Mouse (Mus musculus) liver, embryonic 14.5 days (tissue): ENCODE data around the gene Irf1.

Source experiments
- CTCF ChIP-seq: IDR thresholded peaks from 2 replicates; pipeline ENCODE4 v1.5.1; 2016; ENCODE audit warnings: antibody characterized with exemption, low read depth, control low read depth
- EP300 ChIP-seq: IDR thresholded peaks from 2 replicates; pipeline ENCODE4 v1.6.1; 2016; ENCODE audit warnings: antibody characterized with exemption, low read depth

DNA sequence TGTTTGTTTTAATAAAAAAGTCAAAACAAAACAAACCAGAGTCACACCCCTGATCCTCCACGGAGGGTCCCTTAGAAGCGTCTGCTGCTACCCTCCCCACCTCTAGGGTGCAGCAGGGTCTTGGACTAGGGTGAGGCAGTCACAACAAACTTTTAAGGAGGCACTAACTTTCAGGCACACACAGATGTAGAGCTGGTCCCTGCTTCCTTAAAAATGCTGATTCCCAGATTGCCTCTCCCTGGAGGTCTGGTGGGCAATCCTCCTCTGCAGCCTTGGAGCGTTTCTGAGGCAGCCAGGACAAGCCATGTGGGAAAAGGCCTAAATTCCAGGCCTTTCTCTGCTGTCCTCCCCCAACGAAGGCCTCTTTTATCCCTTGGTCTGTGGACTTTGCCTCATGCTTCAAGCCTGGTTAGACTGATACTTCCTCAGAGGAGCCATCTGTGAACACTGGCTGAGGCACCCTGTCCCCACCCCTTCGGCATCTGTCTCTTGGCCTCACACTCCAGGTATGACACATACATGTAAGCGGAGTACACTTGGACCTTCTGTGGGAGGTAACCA is 10.9 kb upstream of the Irf1 start:
- TF ChIP-seq CTCF, result peak; percentile 40; the same call in 1 of the 2 replicates
- TF ChIP-seq EP300, result no peak
